Mouse (Mus musculus) effector memory CD4-positive, alpha-beta T cell, adult 5 months (primary cell): Measurements from ENCODE around the gene Slc17a2. TPM values are rescaled to one million over a fixed set of nuclear protein-coding genes. Genes with fewer than 3 reads are reported as not detected.

Source experiments
- polyA plus RNA-seq: library from polyadenylated mRNA; unstranded; fragments of 100-300 nt; shearing (Covaris generic); gene quantifications from one replicate; pipeline ENCODE4 v1.2.1, GENCODE M21; 2017

The Slc17a2 gene
- polyA plus RNA-seq, result not detected

DNA sequence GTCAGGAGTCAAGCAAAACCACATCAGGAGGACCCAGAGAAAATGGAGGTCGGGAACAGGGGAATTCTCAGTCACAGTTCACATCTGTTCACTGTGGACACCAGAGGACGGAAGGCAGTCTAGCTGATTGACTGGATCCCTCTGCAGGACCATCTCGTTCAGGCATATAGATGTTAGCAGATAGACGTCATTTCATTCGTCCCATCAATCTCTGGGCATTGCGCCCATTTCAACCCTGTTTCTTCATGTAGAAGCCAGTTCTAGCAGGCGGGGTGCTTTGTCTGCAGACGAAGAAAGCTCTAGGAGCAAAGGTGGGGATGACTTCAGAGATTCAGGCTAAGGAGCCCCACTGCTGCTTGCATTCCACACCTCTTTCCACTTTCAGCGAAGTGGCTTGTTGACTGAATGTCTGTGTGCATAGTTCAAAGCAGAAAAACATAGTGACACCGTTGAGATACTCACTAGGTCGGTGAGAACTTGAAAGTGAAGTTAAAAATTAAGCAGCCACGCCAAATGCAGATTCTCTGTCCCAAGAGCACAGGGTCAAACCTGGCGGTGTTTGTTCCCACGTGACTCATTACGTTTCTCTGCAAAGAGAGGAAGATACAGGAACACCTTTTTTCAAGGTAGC is at the start of gene Slc17a2:
Gene Slc17a2, plus strand, starts transcription at position 572 of the 631 bp plus-strand sequence.

GRCm38 (mm10) chr13:23760972-23761864 is 45.6 kb upstream of the Slc17a2 start, which contains the start of gene Hist1h4a:
TSS of gene Hist1h4a (minus strand) at chr13:23761230.

GRCm38 (mm10) chr13:23761871-23762821 is 44.6 kb upstream of the Slc17a2 start, which contains the start of gene Hist1h3a:
TSS of gene Hist1h3a (minus strand) at chr13:23762386.

GRCm38 (mm10) chr13:23763586-23764323 is 43.0 kb upstream of the Slc17a2 start, which contains the start of gene Hist1h1a:
TSS of gene Hist1h1a (plus strand) at chr13:23763666.

GRCm38 (mm10) chr13:23769613-23770012 is 37.2 kb upstream of the Slc17a2 start, which contains the start of gene Trim38:
TSS of gene Trim38 (plus strand) at chr13:23769913.

DNA sequence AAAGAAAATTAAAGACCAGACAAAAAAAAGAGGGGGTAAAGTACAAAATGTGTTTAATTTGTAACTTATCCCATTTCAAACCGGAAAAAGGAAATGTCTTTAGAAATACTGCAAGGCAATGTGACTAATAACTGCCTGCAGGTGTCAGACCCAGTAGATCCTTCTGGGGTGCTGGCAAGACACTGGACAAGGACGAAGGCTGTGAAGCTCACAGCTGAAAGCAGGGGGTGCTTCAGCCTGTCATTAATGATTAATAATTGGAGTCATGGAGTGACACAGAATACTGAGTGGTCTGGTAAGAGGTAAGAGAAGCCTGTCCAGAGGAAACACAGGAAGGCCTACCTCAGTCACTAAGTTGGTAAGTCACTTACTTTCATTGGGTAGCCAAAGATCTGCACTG is 32.5 kb downstream of the Slc17a2 start, which contains the start of gene Slc17a3:
Gene Slc17a3, plus strand, starts transcription at position 127 of the 400 bp plus-strand sequence.

DNA sequence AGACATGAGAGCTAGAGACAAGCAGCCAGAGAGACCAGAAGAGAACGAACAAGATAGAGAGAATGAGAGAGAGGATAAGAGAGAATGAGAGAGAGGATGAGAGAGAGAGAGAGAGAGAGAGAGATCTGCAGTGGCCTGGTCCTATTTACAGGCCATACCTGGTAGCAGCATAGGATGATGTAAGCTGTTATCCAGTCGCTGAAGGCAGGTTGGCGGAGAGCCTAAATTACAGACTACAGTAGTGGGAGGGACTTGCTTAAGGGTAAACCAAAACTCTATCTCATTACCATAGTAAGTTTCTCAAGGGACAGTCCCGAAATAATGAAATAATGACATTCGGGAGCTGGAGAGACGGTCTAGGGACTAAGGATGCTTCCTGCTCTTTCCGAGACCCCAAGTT is 60.6 kb downstream of the Slc17a2 start, which contains the start of gene Slc17a1:
Gene Slc17a1, plus strand, starts transcription at position 346 of the 400 bp plus-strand sequence.

Other genes starting within 250 kb of the Slc17a2 start
- 2.8 TPM for gene Hist1h3e, start 244.6 kb upstream of the Slc17a2 start, polyA plus RNA-seq
- 1.7 TPM for gene Hist1h2ae, start 235.8 kb upstream of the Slc17a2 start, polyA plus RNA-seq
- gene Hist1h2bg, start 235.6 kb upstream of the Slc17a2 start, polyA plus RNA-seq, result 3.7 TPM
- not detected for gene Hist1h2bf, start 232.8 kb upstream of the Slc17a2 start, polyA plus RNA-seq
- gene Hist1h2ad, start 232.6 kb upstream of the Slc17a2 start, polyA plus RNA-seq, result 0.70 TPM
- not detected for gene Hist1h3d, start 231.2 kb upstream of the Slc17a2 start, polyA plus RNA-seq
- 14.8 TPM for gene Hist1h4d, start 225.4 kb upstream of the Slc17a2 start, polyA plus RNA-seq
- 2.0 TPM for gene Hist1h2be, start 185.9 kb upstream of the Slc17a2 start, polyA plus RNA-seq
- 4.4 TPM for gene Hist1h1e, start 184.4 kb upstream of the Slc17a2 start, polyA plus RNA-seq
- 0.29 TPM for gene Hist1h2ac, start 123.0 kb upstream of the Slc17a2 start, polyA plus RNA-seq
- gene Hist1h2bc, start 122.8 kb upstream of the Slc17a2 start, polyA plus RNA-seq, result 10.1 TPM
- gene Hist1h1t, start 111.2 kb upstream of the Slc17a2 start, polyA plus RNA-seq, result not detected
- 4.5 TPM for gene Hist1h4c, start 108.5 kb upstream of the Slc17a2 start, polyA plus RNA-seq
- gene Hfe, start 96.1 kb upstream of the Slc17a2 start, polyA plus RNA-seq, result 0.79 TPM
- 34.3 TPM for gene Hist1h1c, start 68.2 kb upstream of the Slc17a2 start, polyA plus RNA-seq
- not detected for gene Hist1h3c, start 61.4 kb upstream of the Slc17a2 start, polyA plus RNA-seq
- not detected for gene Hist1h2bb, start 60.3 kb upstream of the Slc17a2 start, polyA plus RNA-seq
- gene Hist1h2ab, start 55.9 kb upstream of the Slc17a2 start, polyA plus RNA-seq, result not detected
- gene Hist1h3b, start 54.7 kb upstream of the Slc17a2 start, polyA plus RNA-seq, result not detected
- 6.6 TPM for gene Hist1h4b, start 50.0 kb upstream of the Slc17a2 start, polyA plus RNA-seq
- gene Hist1h4a, start 45.8 kb upstream of the Slc17a2 start, polyA plus RNA-seq, result not detected
- 3.8 TPM for gene Hist1h3a, start 44.6 kb upstream of the Slc17a2 start, polyA plus RNA-seq
- not detected for gene Hist1h1a, start 43.3 kb upstream of the Slc17a2 start, polyA plus RNA-seq
- not detected for gene Trim38, start 37.1 kb upstream of the Slc17a2 start, polyA plus RNA-seq
- not detected for gene Slc17a3, start 32.4 kb downstream of the Slc17a2 start, polyA plus RNA-seq
- gene Slc17a1, start 60.8 kb downstream of the Slc17a2 start, polyA plus RNA-seq, result not detected
- not detected for gene Slc17a4, start 108.0 kb downstream of the Slc17a2 start, polyA plus RNA-seq
- not detected for gene Hist1h2ba, start 127.2 kb downstream of the Slc17a2 start, polyA plus RNA-seq
- not detected for gene Hist1h2aa, start 127.5 kb downstream of the Slc17a2 start, polyA plus RNA-seq
- gene Scgn, start 184.2 kb downstream of the Slc17a2 start, polyA plus RNA-seq, result not detected